Mouse (Mus musculus) C3H10T1/2 (cell line): Measurements from ENCODE around the gene Cd2bp2. TPM values are rescaled to one million over a fixed set of nuclear protein-coding genes. Genes with fewer than 3 reads are reported as not detected.

ENCODE experiments used
- polyA plus RNA-seq, 2 experiments: library from polyadenylated mRNA; unstranded; fragments of >200 nt; fragmentation: generic; extraction: Trizol; gene quantifications; one replicate each; pipeline ENCODE4 v1.2.1; 2012; ENCODE audit warnings: missing spikeins in 2 of 2

The Cd2bp2 gene
- 10 to 100 TPM; 39.6 to 40.3 TPM for polyA plus RNA-seq

GRCm38 (mm10) chr7:127195544-127196295, at the start of gene Cd2bp2:
Gene Cd2bp2, minus strand, starts transcription at chr7:127196050.

GRCm38 (mm10) chr7:127243870-127244657, 48.2 kb upstream of the Cd2bp2 start, which contains the start of gene Zfp771:
Gene Zfp771, plus strand, starts transcription at chr7:127244274.

GRCm38 (mm10) chr7:127232622-127233367, 36.9 kb upstream of the Cd2bp2 start, which contains the start of the genes Zfp553 and Sept1:
Gene Zfp553, plus strand, starts transcription at chr7:127233061.
Gene Sept1, minus strand, starts transcription at chr7:127233130.

GRCm38 (mm10) chr7:127208553-127209438, 12.9 kb upstream of the Cd2bp2 start, which contains the start of gene Mylpf:
Gene Mylpf, plus strand, starts transcription at chr7:127208890.

GRCm38 (mm10) chr7:127208295-127208552, 12.4 kb upstream of the Cd2bp2 start, which contains the start of gene Tbc1d10b:
Gene Tbc1d10b, minus strand, starts transcription at chr7:127208468.

Other genes with a start within 250 kb of the Cd2bp2 start
- gene Asphd1, start 246.5 kb downstream of the Cd2bp2 start, polyA plus RNA-seq: under 1 TPM; 0.02 to 0.05 TPM
- gene Sez6l2, start 245.5 kb downstream of the Cd2bp2 start, polyA plus RNA-seq: under 1 TPM; 0.04 to 0.25 TPM
- gene Cdipt, start 220.1 kb downstream of the Cd2bp2 start, polyA plus RNA-seq: 10 to 100 TPM; 88.2 to 97.1 TPM
- gene Cdiptos, start 220.0 kb downstream of the Cd2bp2 start, polyA plus RNA-seq: under 1 TPM; 0.47 to 0.64 TPM
- gene Mvp, start 181.4 kb downstream of the Cd2bp2 start, polyA plus RNA-seq: 10 to 100 TPM; 49.1 to 81.7 TPM
- gene Pagr1b, start 179.6 kb downstream of the Cd2bp2 start, polyA plus RNA-seq: under 1 TPM in 1 of 2 experiments, not detected in 1; 0.55 TPM
- gene Pagr1a, start 178.7 kb downstream of the Cd2bp2 start, polyA plus RNA-seq: 10 to 100 TPM; 14.8 to 18.0 TPM
- 10 to 100 TPM; 28.7 to 44.7 TPM for gene Gm42742, start 175.0 kb downstream of the Cd2bp2 start, polyA plus RNA-seq
- under 1 TPM in 1 of 2 experiments, not detected in 1; 0.44 TPM for gene Prrt2, start 174.8 kb downstream of the Cd2bp2 start, polyA plus RNA-seq
- 100 to 1,000 TPM; 130 to 150 TPM for gene Maz, start 169.0 kb downstream of the Cd2bp2 start, polyA plus RNA-seq
- 10 to 100 TPM; 51.4 to 57.4 TPM for gene Kif22, start 153.6 kb downstream of the Cd2bp2 start, polyA plus RNA-seq
- gene Zg16, start 108.7 kb downstream of the Cd2bp2 start, polyA plus RNA-seq: not detected
- under 1 TPM; 0.08 to 0.25 TPM for gene AI467606, start 104.7 kb downstream of the Cd2bp2 start, polyA plus RNA-seq
- under 1 TPM in 1 of 2 experiments, not detected in 1; 0.11 TPM for gene Qprt, start 73.8 kb downstream of the Cd2bp2 start, polyA plus RNA-seq
- 1 to 10 TPM; 2.9 to 7.1 TPM for gene Spn, start 58.2 kb downstream of the Cd2bp2 start, polyA plus RNA-seq
- 10 to 100 TPM; 29.3 to 41.2 TPM for gene Tbc1d10b, start 12.4 kb upstream of the Cd2bp2 start, polyA plus RNA-seq
- 1 to 10 TPM in 1 of 2 experiments, under 1 TPM in 1; 0.81 to 2.0 TPM for gene Mylpf, start 12.8 kb upstream of the Cd2bp2 start, polyA plus RNA-seq
- gene Zfp553, start 37.0 kb upstream of the Cd2bp2 start, polyA plus RNA-seq: 10 to 100 TPM; 10.4 to 16.5 TPM
- 1 to 10 TPM; 2.3 to 7.7 TPM for gene Sept1, start 37.1 kb upstream of the Cd2bp2 start, polyA plus RNA-seq
- 10 to 100 TPM; 53.6 to 86.7 TPM for gene Zfp771, start 48.2 kb upstream of the Cd2bp2 start, polyA plus RNA-seq
- 100 to 1,000 TPM in 1 of 2 experiments, 10 to 100 TPM in 1; 89.3 to 405 TPM for gene Dctpp1, start 64.7 kb upstream of the Cd2bp2 start, polyA plus RNA-seq
- 10 to 100 TPM; 11.8 to 13.4 TPM for gene Sephs2, start 78.0 kb upstream of the Cd2bp2 start, polyA plus RNA-seq
- gene Itgal, start 100.2 kb upstream of the Cd2bp2 start, polyA plus RNA-seq: under 1 TPM in 1 of 2 experiments, not detected in 1; 0.18 TPM
- 10 to 100 TPM; 12.4 to 21.7 TPM for gene Zfp768, start 149.5 kb upstream of the Cd2bp2 start, polyA plus RNA-seq
- gene Zfp747, start 180.0 kb upstream of the Cd2bp2 start, polyA plus RNA-seq: 1 to 10 TPM; 1.9 to 6.1 TPM
- gene 9130019O22Rik, start 191.1 kb upstream of the Cd2bp2 start, polyA plus RNA-seq: under 1 TPM; 0.05 to 0.08 TPM
- 1 to 10 TPM; 3.0 to 5.2 TPM for gene E430018J23Rik, start 197.6 kb upstream of the Cd2bp2 start, polyA plus RNA-seq
- gene Zfp764, start 210.8 kb upstream of the Cd2bp2 start, polyA plus RNA-seq: under 1 TPM; 0.02 to 0.19 TPM
- gene Zfp688, start 226.0 kb upstream of the Cd2bp2 start, polyA plus RNA-seq: 10 to 100 TPM; 11.3 to 25.7 TPM